Mouse (Mus musculus) lung, postnatal 14 days (tissue): ENCODE data around the gene Ice1.

ENCODE experiments used
- DNase-seq: peaks from one replicate; pipeline ENCODE4 v3.0.0; 2021

The Ice1 gene

DNA sequence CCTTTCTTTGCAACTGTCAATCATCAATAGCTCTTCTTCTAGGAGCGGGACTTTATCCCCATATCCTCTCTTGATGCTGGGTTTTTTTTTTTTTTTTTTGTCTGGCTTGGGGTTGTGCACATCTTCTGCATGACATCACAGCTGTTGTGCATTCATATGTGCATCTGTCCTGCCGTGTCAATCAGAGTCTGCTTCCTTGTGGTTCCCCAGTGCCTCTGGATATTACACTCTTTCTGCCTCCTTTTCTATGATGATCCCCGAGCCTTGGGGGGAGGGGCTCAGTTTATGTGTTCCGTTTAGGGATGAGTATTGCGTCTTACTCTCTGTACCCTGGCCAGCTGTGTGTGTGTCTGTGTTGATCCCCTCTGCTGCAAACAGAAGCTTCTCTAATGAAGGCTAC, 84.0 kb downstream of the Ice1 start:
- DNase-seq, result no peak

DNA sequence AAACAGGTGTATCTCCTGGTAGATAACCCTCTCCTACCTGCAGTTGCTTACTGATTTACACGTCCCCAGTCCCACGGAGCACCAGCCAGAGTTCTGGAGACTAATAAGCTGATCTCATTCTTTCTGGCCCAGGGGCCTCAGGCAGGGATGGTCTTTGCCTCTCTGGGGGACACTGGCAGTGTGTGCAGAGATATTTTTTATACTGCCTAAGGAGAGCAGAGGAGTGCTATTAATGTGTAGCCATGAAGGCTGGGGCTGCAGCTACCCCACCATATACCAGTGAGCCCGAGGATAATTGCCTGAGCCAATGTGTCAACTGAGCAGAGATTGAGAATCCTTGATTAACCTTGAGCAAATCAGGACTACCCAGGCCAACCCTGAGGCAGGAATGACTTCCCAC, 90.0 kb downstream of the Ice1 start:
- DNase-seq, result no peak

DNA sequence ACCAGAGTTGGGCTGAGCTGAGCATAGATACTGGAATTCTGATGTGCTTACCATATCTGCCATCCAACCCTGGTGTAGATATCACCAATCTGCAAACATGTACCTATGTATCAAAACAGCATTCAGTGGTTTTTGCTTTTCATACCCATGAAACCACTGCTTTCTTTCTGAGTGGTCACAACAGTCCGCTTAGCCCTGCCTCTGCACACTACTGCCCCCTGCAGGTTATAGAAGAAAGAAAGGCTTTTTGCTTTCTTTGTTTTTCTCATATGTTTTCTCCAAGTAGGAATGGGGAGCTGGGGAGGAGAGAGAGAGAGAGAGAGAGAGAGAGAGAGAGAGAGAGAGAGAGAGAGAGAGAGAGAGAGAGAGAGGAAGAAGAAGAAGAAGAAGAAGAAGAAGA, 92.2 kb downstream of the Ice1 start:
- no peak for DNase-seq

DNA sequence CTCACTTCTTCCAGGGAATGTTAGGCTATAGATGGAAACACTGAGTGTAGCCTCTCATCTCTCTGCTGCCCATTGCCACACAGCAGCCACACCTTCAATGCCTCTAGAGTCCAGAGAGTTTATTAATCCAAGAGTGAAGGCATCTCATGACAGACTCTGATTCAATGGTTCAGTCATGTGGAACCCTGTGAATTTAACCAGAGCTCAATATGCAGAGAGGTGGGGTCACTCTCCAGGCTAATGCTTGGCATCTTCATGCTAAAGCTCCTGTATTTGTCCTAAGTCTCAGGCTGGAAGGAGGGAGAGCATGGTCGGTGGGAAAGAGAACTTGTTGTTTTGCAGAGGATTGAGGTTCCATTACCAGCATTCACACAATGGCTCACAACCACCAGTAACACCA, 97.6 kb downstream of the Ice1 start:
- no peak for DNase-seq

DNA sequence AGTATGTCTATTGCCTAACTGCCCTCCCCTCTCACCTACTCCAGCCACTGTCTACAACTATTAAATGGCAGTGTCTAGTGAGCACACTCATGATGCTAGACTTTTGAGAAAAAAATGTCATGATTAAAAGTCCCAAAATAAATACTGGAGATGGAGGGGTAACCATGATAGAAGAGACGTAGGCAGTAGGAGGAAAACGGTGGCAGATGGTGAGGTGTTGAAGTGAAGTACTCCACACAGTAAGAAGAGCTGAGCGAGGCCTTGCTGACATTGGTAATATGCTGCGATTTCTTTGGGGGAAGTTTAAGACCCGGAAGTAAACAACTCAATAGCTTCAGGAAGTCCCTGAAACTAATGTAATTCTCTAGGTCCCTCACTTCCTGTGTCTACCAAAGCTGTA, 104.0 kb downstream of the Ice1 start:
- DNase-seq, result no peak

DNA sequence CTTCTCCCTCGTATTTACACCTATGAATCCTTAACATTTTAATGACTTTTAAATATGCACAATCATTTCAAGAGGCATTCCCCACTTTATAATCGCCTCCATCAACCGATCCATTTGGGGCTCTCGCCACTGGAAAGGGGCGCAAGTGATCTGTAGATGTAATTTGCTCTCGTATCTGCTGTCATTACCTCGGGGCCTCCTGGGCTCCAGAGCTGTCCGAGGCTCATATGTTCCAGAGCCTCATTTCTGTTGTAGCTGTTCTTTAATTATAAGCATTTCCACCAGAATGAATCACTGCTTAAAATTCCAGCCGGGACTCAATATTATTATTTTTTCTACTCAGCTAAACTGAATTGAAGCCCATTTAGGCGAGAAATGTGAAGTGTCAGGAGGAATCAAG, 104.7 kb downstream of the Ice1 start:
- DNase-seq, result no peak

DNA sequence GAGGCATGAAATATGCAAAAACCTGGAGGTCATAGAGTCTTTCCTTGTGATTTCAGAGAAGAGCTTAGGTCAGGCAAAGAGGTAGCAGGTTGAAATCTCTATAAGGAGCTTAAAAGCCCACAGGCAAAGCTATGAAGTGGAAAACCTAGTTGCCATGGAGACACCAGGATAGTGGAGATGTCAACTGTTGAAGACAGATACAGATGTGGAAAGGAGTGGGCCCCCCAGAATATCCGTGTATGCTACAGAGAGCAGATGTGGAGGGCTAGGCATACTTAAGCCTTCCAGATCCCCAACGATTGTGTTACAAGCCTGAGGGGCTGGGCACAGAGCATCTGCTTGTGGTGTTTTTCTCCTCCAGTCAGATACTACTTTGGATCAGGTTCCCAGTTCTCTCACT, 119.8 kb downstream of the Ice1 start:
- no peak for DNase-seq

DNA sequence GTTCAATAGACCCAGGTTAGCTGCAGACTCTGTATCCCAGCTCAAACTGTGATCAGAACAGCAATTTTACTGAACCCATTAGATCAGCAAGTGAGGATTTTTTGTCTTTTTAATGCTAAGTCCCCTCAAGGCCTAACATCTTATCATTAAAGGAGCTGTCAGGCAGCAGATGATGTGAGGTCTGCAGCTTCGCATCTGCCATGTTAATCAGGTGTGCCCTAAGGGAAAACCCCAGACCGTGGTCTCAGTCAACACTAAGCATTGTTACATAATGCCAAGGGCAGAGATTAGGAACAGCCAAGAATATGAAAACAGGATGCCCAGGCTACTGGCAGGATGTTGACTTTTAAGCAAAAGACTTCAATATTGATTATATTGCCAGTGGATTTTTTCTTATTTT, 122.4 kb downstream of the Ice1 start:
- no peak for DNase-seq

DNA sequence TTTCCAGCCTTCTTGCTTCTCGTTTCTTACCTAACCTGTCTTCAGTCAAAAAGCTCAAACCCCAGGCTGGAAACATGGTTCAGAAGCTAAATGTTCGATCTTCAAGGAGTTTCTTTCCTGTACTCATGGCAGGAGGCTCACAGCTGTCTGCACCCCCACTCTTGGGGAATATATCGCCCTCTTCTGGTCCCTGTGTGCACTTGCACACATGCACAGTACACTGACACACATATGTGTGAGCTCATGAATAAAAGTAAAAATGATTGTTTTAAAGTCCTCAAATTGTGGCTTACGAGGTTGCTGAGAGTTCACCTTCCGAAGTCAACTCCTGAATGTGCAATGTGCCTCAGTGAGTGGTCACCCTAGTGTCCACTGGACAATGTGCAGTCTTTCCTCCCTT, 127.2 kb downstream of the Ice1 start:
- no peak for DNase-seq

DNA sequence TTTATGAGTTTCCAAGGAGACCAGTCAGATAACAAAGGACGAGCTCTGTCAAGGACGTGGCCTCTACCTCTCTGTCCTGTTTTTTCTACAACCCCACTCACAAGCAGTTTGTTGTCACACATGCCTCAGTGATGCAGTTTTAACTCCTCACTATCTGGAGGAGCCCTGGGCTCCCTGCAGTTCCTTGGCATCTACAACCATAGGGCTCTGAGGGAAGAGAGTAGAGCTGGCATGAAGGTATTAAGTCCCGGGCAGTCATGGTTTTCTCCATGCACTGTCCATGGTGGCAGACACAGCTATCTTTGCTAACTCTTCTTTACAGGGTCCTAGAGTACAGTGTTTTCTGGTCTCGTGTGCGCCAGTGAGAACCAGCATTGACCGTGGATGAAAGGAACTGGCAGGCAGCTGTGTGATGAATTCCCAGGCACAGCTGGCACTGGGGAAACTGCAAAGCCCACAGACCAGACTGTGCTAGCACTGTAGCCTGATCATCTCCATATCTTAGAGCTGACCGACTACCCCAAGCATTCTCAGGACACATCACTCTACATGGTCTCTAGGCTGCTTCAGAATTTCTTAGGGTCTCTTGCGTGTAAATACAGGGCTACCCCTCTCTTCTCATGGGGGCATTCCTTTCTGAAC, 127.9 kb downstream of the Ice1 start:
- DNase-seq, result no peak

DNA sequence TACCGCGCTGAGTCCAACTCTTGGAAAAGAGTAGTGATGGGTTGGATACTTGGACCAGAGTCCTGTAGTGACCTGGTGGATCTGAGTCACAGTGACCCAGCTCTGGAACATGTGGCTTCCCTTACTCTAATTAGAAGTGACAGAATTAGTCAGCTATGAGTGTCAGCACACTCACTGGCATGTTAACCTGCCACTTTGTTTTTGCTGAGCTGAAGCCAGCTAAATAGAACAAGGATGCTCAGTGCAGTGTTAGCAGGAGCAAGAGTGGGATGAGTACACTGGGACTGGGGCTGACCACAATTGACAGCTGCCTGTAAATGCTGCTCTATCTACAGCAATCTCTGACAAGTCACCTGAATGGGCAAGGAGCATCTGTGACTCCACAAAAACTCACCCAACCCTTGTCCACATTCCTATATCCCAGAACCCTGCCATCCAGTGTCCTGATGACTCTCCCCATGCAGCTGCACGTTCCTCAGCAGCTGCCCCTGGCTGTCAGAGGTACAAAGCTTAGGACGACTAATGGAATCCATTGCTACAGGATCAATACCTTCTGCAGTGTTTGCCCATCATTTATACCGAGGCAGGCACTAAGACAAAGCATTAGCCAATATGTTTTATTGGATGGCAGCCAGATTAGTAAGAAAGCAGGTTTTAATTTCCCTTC, 128.6 kb downstream of the Ice1 start:
- no peak for DNase-seq
